ENCODE assay signal across 28 mouse cellular contexts in the genomic region with DNA sequence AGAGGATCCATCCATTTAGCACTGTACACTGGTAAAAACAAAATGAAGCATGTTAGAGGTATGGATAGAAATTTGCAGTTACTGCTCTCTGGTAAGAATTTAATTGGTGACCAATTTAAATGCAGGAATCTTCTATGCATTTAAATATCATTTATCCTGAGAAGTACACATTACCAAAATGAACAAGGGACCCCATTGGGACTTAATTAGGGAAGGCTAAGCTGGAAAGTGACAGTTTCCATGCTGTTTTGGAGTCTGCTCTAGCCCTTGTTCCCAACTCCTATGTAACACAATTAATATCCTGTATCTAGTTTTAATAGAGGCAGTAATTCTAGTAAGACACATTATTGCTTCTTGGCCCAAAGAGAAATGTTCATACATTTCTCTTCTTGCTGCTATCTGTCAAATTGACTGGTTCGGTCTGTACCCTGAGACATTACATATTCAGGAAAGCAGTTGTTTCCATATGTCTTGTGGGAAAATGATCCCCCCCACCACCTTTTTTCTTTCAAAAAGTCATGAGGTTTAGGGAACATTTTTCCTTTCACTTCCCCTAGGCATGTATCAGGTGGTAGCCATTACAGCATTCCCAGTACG.
DNase-seq lines count a peak whose midpoint lies in the region; ATAC-seq and TF ChIP-seq lines count a peak whose summit lies in the region.
"Had no signal": no experiment of that assay in that cellular context is flagged by ENCODE, and none has a peak within 500 bp of the region (broad histone marks: within the 10 kb centered on the region; RNA-seq: fewer than 3 reads in every experiment).

No protein-coding gene starts in this region.

- H3K4me2 ChIP-seq in midbrain, embryonic 11.5 days, result no peak overlapping the region
- H3K4me2 ChIP-seq in embryonic facial prominence, embryonic 12.5 days (replicated peaks), result no peak overlapping the region; the same call in 1 of the 2 replicates
- no peak overlapping the region for H3K4me2 ChIP-seq in hindbrain, embryonic 14.5 days (replicated peaks)
- no peak overlapping the region for H3K4me2 ChIP-seq in neural tube, embryonic 14.5 days (ENCODE audit: low read depth, low read length)
- H3K4me2 ChIP-seq: heart, embryonic 13.5 days; liver, embryonic 11.5 days; midbrain, embryonic 12.5 days had no signal

- H3K79me2 ChIP-seq in heart, adult 2 months (replicated peaks; ENCODE audit: control insufficient read depth, insufficient read depth, low read length), result no peaks in the 10 kb centered on the region

- ATAC-seq in midbrain, embryonic 11.5 days (ENCODE audit: low FRiP score), result no peak
- ATAC-seq in embryonic facial prominence, embryonic 12.5 days (ENCODE audit: insufficient number of reproducible peaks, insufficient read depth, low FRiP score, low TSS enrichment), result no peak
- ATAC-seq in hindbrain, embryonic 14.5 days (ENCODE audit: low FRiP score), result peak; percentile 37; the same call in 1 of the 2 replicates
- 0 out of 2 replicates have a peak, but pooled peaks have one; percentile 34 for ATAC-seq in neural tube, embryonic 14.5 days (ENCODE audit: low read depth)
- ATAC-seq: forebrain, postnatal 0 days; liver, postnatal 0 days; lung, postnatal 0 days had no signal

- peak; percentile 73 for DNase-seq in midbrain, embryonic 11.5 days (ENCODE audit: low spot score, missing footprints)
- DNase-seq in midbrain, embryonic 10.5 days (ENCODE audit: low spot score), result no peak
- DNase-seq in hindbrain, embryonic 14.5 days (ENCODE audit: low spot score), result no peak
- no peak for DNase-seq in adrenal gland, postnatal 4 days (ENCODE audit: low spot score in 2 of 2)
- no peak for DNase-seq in heart, adult 2 months
- DNase-seq: adrenal gland, adult 2 months; cerebellum, adult 18-20 months; cerebellum, postnatal 36 days; embryo, embryonic 11 days; forebrain, postnatal 0 days; gastrocnemius, postnatal 14 days; heart, adult 18-20 months; heart, postnatal 14 days; kidney, adult 2 months; kidney, postnatal 10 days; left cerebral cortex, postnatal 4 days; liver, postnatal 0 days; right cerebral cortex, postnatal 25 days; spleen, adult 18-20 months; thymus, postnatal 14 days had no signal

- 86% methylated on average over 2 of the region's 2 CpGs for WGBS in midbrain, embryonic 11.5 days
- 88% methylated on average over 2 of the region's 2 CpGs for WGBS in midbrain, embryonic 10.5 days
- WGBS in embryonic facial prominence, embryonic 12.5 days, result 33% methylated on average over 2 of the region's 2 CpGs
- WGBS in hindbrain, embryonic 14.5 days, result 44% methylated on average over 2 of the region's 2 CpGs
- WGBS in neural tube, embryonic 14.5 days, result 37% methylated on average over 2 of the region's 2 CpGs
- 93% methylated on average over 2 of the region's 2 CpGs for whole genome bisulfite sequencing in heart, adult 2 months

- no peaks in the 10 kb centered on the region for H3K4me1 ChIP-seq in midbrain, embryonic 11.5 days (ENCODE audit: control insufficient read depth, insufficient read depth, low read length)
- H3K4me1 ChIP-seq in midbrain, embryonic 10.5 days, result no peaks in the 10 kb centered on the region
- H3K4me1 ChIP-seq in embryonic facial prominence, embryonic 12.5 days, result peaks cover 12% of the 10 kb centered on the region; the same call in 1 of the 2 replicates
- H3K4me1 ChIP-seq in hindbrain, embryonic 14.5 days (replicated peaks; ENCODE audit: control insufficient read depth, insufficient read depth, low read length), result peaks cover 5% of the 10 kb centered on the region
- H3K4me1 ChIP-seq in neural tube, embryonic 14.5 days (ENCODE audit: control insufficient read depth, insufficient read depth, low read length), result no peaks in the 10 kb centered on the region
- peaks cover 1% of the 10 kb centered on the region; the same call in 1 of the 2 replicates for H3K4me1 ChIP-seq in heart, adult 2 months (ENCODE audit: control insufficient read depth, insufficient read depth, low read length)
- H3K4me1 ChIP-seq: midbrain, embryonic 12.5 days had no signal

- TF ChIP-seq EP300 in heart, adult 2 months (IDR thresholded peaks at IDR 0.05; ENCODE audit: insufficient read depth, low read depth, low read length), result no peak

- H3K9ac ChIP-seq in midbrain, embryonic 11.5 days (ENCODE audit: low read length), result no peak overlapping the region
- no peak overlapping the region for H3K9ac ChIP-seq in embryonic facial prominence, embryonic 12.5 days
- H3K9ac ChIP-seq in hindbrain, embryonic 14.5 days, result no peak overlapping the region
- no peak overlapping the region for H3K9ac ChIP-seq in neural tube, embryonic 14.5 days (replicated peaks; ENCODE audit: low read depth, low read length)
- H3K9ac ChIP-seq in heart, adult 2 months (ENCODE audit: low read depth, low read length), result no peak overlapping the region
- H3K9ac ChIP-seq: forebrain, postnatal 0 days; heart, embryonic 13.5 days; liver, postnatal 0 days; midbrain, embryonic 12.5 days had no signal

- intact Hi-C loops in heart, adult 2 months (cut with DNase I), result no loop called here

- H3K9me3 ChIP-seq in midbrain, embryonic 11.5 days (ENCODE audit: control insufficient read depth, low read length), result no peaks in the 10 kb centered on the region
- H3K9me3 ChIP-seq in midbrain, embryonic 10.5 days (replicated peaks), result no peaks in the 10 kb centered on the region
- H3K9me3 ChIP-seq in embryonic facial prominence, embryonic 12.5 days, result no peaks in the 10 kb centered on the region
- H3K9me3 ChIP-seq in hindbrain, embryonic 14.5 days (ENCODE audit: control insufficient read depth, low read length), result no peaks in the 10 kb centered on the region
- no peaks in the 10 kb centered on the region for H3K9me3 ChIP-seq in neural tube, embryonic 14.5 days (ENCODE audit: control insufficient read depth, low read length)
- H3K9me3 ChIP-seq: forebrain, embryonic 10.5 days; heart, embryonic 13.5 days; midbrain, embryonic 12.5 days had no signal

- no peak overlapping the region for H3K4me3 ChIP-seq in midbrain, embryonic 11.5 days (ENCODE audit: low read depth, low read length)
- no peak overlapping the region for H3K4me3 ChIP-seq in midbrain, embryonic 10.5 days
- no peak overlapping the region for H3K4me3 ChIP-seq in embryonic facial prominence, embryonic 12.5 days
- H3K4me3 ChIP-seq in hindbrain, embryonic 14.5 days (replicated peaks; ENCODE audit: low read length), result no peak overlapping the region
- H3K4me3 ChIP-seq in neural tube, embryonic 14.5 days (ENCODE audit: low read depth, low read length), result no peak overlapping the region
- no peak overlapping the region for H3K4me3 ChIP-seq in heart, adult 2 months
- H3K4me3 ChIP-seq: forebrain, embryonic 10.5 days; heart, embryonic 13.5 days; left cerebral cortex, adult 2 months; midbrain, embryonic 12.5 days had no signal

- no peaks in the 10 kb centered on the region for H3K27me3 ChIP-seq in midbrain, embryonic 11.5 days (ENCODE audit: control insufficient read depth, insufficient read depth, low read length)
- no peaks in the 10 kb centered on the region for H3K27me3 ChIP-seq in midbrain, embryonic 10.5 days (ENCODE audit: low read depth, poor library complexity, severe bottlenecking)
- H3K27me3 ChIP-seq in embryonic facial prominence, embryonic 12.5 days, result no peaks in the 10 kb centered on the region
- H3K27me3 ChIP-seq in hindbrain, embryonic 14.5 days (ENCODE audit: control insufficient read depth, insufficient read depth, low read length), result no peaks in the 10 kb centered on the region
- H3K27me3 ChIP-seq in neural tube, embryonic 14.5 days (ENCODE audit: control insufficient read depth, insufficient read depth, low read length), result no peaks in the 10 kb centered on the region
- H3K27me3 ChIP-seq in heart, adult 2 months (ENCODE audit: control insufficient read depth, insufficient read depth, low read length), result no peaks in the 10 kb centered on the region
- H3K27me3 ChIP-seq: heart, embryonic 13.5 days; midbrain, embryonic 12.5 days had no signal

- no peak overlapping the region for H3K27ac ChIP-seq in midbrain, embryonic 11.5 days (ENCODE audit: low read depth, low read length)
- H3K27ac ChIP-seq in midbrain, embryonic 10.5 days (replicated peaks), result no peak overlapping the region
- peak overlapping the region; percentile 63 for H3K27ac ChIP-seq in embryonic facial prominence, embryonic 12.5 days
- peak overlapping the region; percentile 47 for H3K27ac ChIP-seq in hindbrain, embryonic 14.5 days
- H3K27ac ChIP-seq in neural tube, embryonic 14.5 days (ENCODE audit: low read depth, low read length), result no peak overlapping the region
- no peak overlapping the region for H3K27ac ChIP-seq in heart, adult 2 months
- H3K27ac ChIP-seq: forebrain, embryonic 10.5 days; heart, embryonic 13.5 days; left cerebral cortex, adult 2 months; midbrain, embryonic 12.5 days had no signal

- no peak for TF ChIP-seq POLR2A in heart, adult 2 months (IDR thresholded peaks at IDR 0.05; ENCODE audit: insufficient read depth, low read depth, low read length)

- no peaks in the 10 kb centered on the region for H3K36me3 ChIP-seq in midbrain, embryonic 11.5 days (ENCODE audit: control insufficient read depth, insufficient read depth, low read length)
- H3K36me3 ChIP-seq in midbrain, embryonic 10.5 days, result no peaks in the 10 kb centered on the region
- no peaks in the 10 kb centered on the region for H3K36me3 ChIP-seq in embryonic facial prominence, embryonic 12.5 days
- no peaks in the 10 kb centered on the region for H3K36me3 ChIP-seq in hindbrain, embryonic 14.5 days (replicated peaks; ENCODE audit: control insufficient read depth, insufficient read depth)
- H3K36me3 ChIP-seq in neural tube, embryonic 14.5 days (ENCODE audit: control insufficient read depth, insufficient read depth, low read length), result no peaks in the 10 kb centered on the region
- no peaks in the 10 kb centered on the region for H3K36me3 ChIP-seq in heart, adult 2 months (ENCODE audit: control insufficient read depth, insufficient read depth, low read length)
- H3K36me3 ChIP-seq: forebrain, embryonic 10.5 days; heart, embryonic 13.5 days; midbrain, embryonic 12.5 days had no signal

- no peak for TF ChIP-seq CTCF in heart, adult 2 months (IDR thresholded peaks at IDR 0.05)

Comparison
In these comparisons a context has a peak if more than half of its experiments do, and no peak if none do; other contexts are left out.
1. ATAC-seq: peak in hindbrain, embryonic 14.5 days (single experiment) and neural tube, embryonic 14.5 days (single experiment); none in midbrain, embryonic 11.5 days (single experiment) and embryonic facial prominence, embryonic 12.5 days (single experiment).
2. H3K27ac ChIP-seq: peak in embryonic facial prominence, embryonic 12.5 days (single experiment) and hindbrain, embryonic 14.5 days (single experiment); none in midbrain, embryonic 11.5 days (single experiment), midbrain, embryonic 10.5 days (single experiment), neural tube, embryonic 14.5 days (single experiment) and heart, adult 2 months (single experiment).